Mouse (Mus musculus) heart, embryonic 12.5 days (tissue): ENCODE results near the gene Spsb3. TPM values are rescaled to one million over a fixed set of nuclear protein-coding genes. Genes with fewer than 3 reads are reported as not detected.
A peak's percentile ranks its signal among the peaks of the same experiment; 100 is the strongest.

Source experiments
- ATAC-seq: fragments of 200-750 bp; cut with Nextera tagmentation; 2 replicates; pipeline ENCODE4 v1.8.0; 2017; ENCODE audit warnings: moderate TSS enrichment, moderate library complexity; ENCODE audit not compliant: insufficient number of reproducible peaks, low FRiP score
- H3K27ac ChIP-seq: fragments of 300-500 bp; sonication (generic); 2 replicates; pipeline ENCODE4 v1.5.1; 2016; ENCODE audit warnings: mild to moderate bottlenecking, moderate library complexity; ENCODE audit not compliant: poor library complexity, severe bottlenecking
- H3K27me3 ChIP-seq: fragments of 300-500 bp; sonication (generic); replicated peaks from 2 replicates; pipeline ENCODE4 v1.6.1; 2016; ENCODE audit warnings: mild to moderate bottlenecking, moderate library complexity
- H3K36me3 ChIP-seq: fragments of 300-500 bp; sonication (generic); 2 replicates; pipeline ENCODE4 v1.6.1; 2016; ENCODE audit warnings: mild to moderate bottlenecking, moderate library complexity
- H3K4me1 ChIP-seq: fragments of 300-500 bp; sonication (generic); replicated peaks from 2 replicates; pipeline ENCODE4 v1.6.1; 2016; ENCODE audit warnings: mild to moderate bottlenecking
- H3K4me2 ChIP-seq: fragments of 300-500 bp; sonication (generic); 2 replicates; pipeline ENCODE4 v1.6.1; 2016; ENCODE audit warnings: mild to moderate bottlenecking, moderate library complexity
- H3K4me3 ChIP-seq: fragments of 300-500 bp; sonication (generic); 2 replicates; pipeline ENCODE4 v1.5.1; 2016; ENCODE audit warnings: mild to moderate bottlenecking
- H3K9ac ChIP-seq: fragments of 300-500 bp; sonication (generic); 2 replicates; pipeline ENCODE4 v1.6.1; 2016; ENCODE audit warnings: mild to moderate bottlenecking, moderate library complexity
- H3K9me3 ChIP-seq: fragments of 300-500 bp; sonication (generic); replicated peaks from 2 replicates; pipeline ENCODE4 v1.6.1; 2016; ENCODE audit warnings: mild to moderate bottlenecking, moderate library complexity
- WGBS: fragments of 180-500 bp; shearing (Covaris S2); methylation state at CpG from one replicate; pipeline ENCODE4 v1.1.7; 2016; 5-methylcytosine and 5-hydroxymethylcytosine counted together
- polyA plus RNA-seq: library from polyadenylated mRNA; unstranded; fragments of >200 nt; fragmentation: Nextera tagmentation; extraction: Ambion mirVana; gene quantifications from 2 replicates; pipeline ENCODE4 v1.2.1, GENCODE M21; 2016

The Spsb3 gene
- polyA plus RNA-seq, 1 experiment from 2014 or later, result 28.3 TPM

GRCm38 (mm10) chr17:24898041-24898854 is 11.8 kb downstream of the Spsb3 start:
- WGBS, result 80% methylated on average over 4 of the region's 4 CpGs
- Histone ChIP-seq H3K9ac (no peak overlapping the region), H3K4me3 (no peak overlapping the region)

GRCm38 (mm10) chr17:24899153-24899552 is 12.7 kb downstream of the Spsb3 start:
- WGBS, result 78% methylated on average over 5 of the region's 5 CpGs
- H3K9me3 ChIP-seq, result no peaks in the 10 kb centered on the region
- H3K36me3 ChIP-seq, result peaks cover 73% of the 10 kb centered on the region
- no peak overlapping the region for H3K27ac ChIP-seq
- no peaks in the 10 kb centered on the region for H3K27me3 ChIP-seq
- H3K4me3 ChIP-seq, result no peak overlapping the region
- no peak overlapping the region for H3K4me2 ChIP-seq
- no peak for ATAC-seq
- H3K9ac ChIP-seq, result no peak overlapping the region
- H3K4me1 ChIP-seq, result peaks cover 38% of the 10 kb centered on the region

More at GRCm38 (mm10) chr17:24898041-24898854, 11.8 kb downstream of the Spsb3 start:
- H3K4me2 ChIP-seq, result no peak overlapping the region
- H3K27ac ChIP-seq, result 0 out of 2 replicates have a peak overlapping the region, but pooled peaks have one; percentile 4
- H3K36me3 ChIP-seq, result peaks cover 71% of the 10 kb centered on the region
- ATAC-seq, result no peak
- no peaks in the 10 kb centered on the region for H3K9me3 ChIP-seq
- peaks cover 47% of the 10 kb centered on the region for H3K4me1 ChIP-seq
- no peaks in the 10 kb centered on the region for H3K27me3 ChIP-seq

- H3K27me3 ChIP-seq, result no peaks in the 10 kb centered on the region
- H3K27ac ChIP-seq, result no peak overlapping the region
- peaks cover 35% of the 10 kb centered on the region for H3K4me1 ChIP-seq
- peaks cover 82% of the 10 kb centered on the region for H3K36me3 ChIP-seq
- no peak overlapping the region for H3K9ac ChIP-seq
- H3K9me3 ChIP-seq, result no peaks in the 10 kb centered on the region
- 94% methylated on average over 6 of the region's 6 CpGs for WGBS
- no peak overlapping the region for H3K4me3 ChIP-seq
- no peak overlapping the region for H3K4me2 ChIP-seq
- no peak for ATAC-seq
Measured at GRCm38 (mm10) chr17:24900014-24900413, 13.6 kb downstream of the Spsb3 start.

GRCm38 (mm10) chr17:24902124-24902523 is 15.7 kb downstream of the Spsb3 start:
- Histone ChIP-seq H3K27me3 (no peaks in the 10 kb centered on the region), H3K9me3 (no peaks in the 10 kb centered on the region), H3K36me3 (peaks cover 100% of the 10 kb centered on the region), H3K4me2 (no peak overlapping the region), H3K4me1 (peaks cover 22% of the 10 kb centered on the region), H3K9ac (no peak overlapping the region), H3K27ac (no peak overlapping the region), H3K4me3 (no peak overlapping the region)
- WGBS, result 90% methylated on average over 5 of the region's 5 CpGs
- ATAC-seq, result no peak

- H3K27ac ChIP-seq, result no peak overlapping the region
- 68% methylated on average over 9 of the region's 9 CpGs for WGBS
- ATAC-seq, result peak; percentile 89
Measured at GRCm38 (mm10) chr17:24902671-24903474, 16.4 kb downstream of the Spsb3 start.

GRCm38 (mm10) chr17:24903767-24904166 is 17.3 kb downstream of the Spsb3 start:
- no peak overlapping the region for H3K4me3 ChIP-seq
- peaks cover 9% of the 10 kb centered on the region for H3K4me1 ChIP-seq
- H3K9ac ChIP-seq, result no peak overlapping the region
- ATAC-seq, result no peak
- no peak overlapping the region for H3K4me2 ChIP-seq
- H3K27ac ChIP-seq, result no peak overlapping the region
- H3K9me3 ChIP-seq, result no peaks in the 10 kb centered on the region
- no peaks in the 10 kb centered on the region for H3K27me3 ChIP-seq
- peaks cover 100% of the 10 kb centered on the region for H3K36me3 ChIP-seq
- 85% methylated on average over 9 of the region's 9 CpGs for WGBS

More at GRCm38 (mm10) chr17:24902671-24903474, 16.4 kb downstream of the Spsb3 start:
- peaks cover 15% of the 10 kb centered on the region for H3K4me1 ChIP-seq
- H3K4me2 ChIP-seq, result 0 out of 2 replicates have a peak overlapping the region, but pooled peaks have one; percentile 12
- no peak overlapping the region for H3K4me3 ChIP-seq
- no peaks in the 10 kb centered on the region for H3K27me3 ChIP-seq
- peaks cover 100% of the 10 kb centered on the region for H3K36me3 ChIP-seq
- H3K9ac ChIP-seq, result no peak overlapping the region
- H3K9me3 ChIP-seq, result no peaks in the 10 kb centered on the region

- H3K9me3 ChIP-seq, result no peaks in the 10 kb centered on the region
- 92% methylated on average over 2 of the region's 2 CpGs for WGBS
- no peak overlapping the region for H3K4me3 ChIP-seq
Measured at GRCm38 (mm10) chr17:24907591-24907990, 21.1 kb downstream of the Spsb3 start.

GRCm38 (mm10) chr17:24913984-24914383 is 27.5 kb downstream of the Spsb3 start:
- H3K4me1 ChIP-seq, result no peaks in the 10 kb centered on the region
- H3K36me3 ChIP-seq, result peaks cover 98% of the 10 kb centered on the region
- H3K9me3 ChIP-seq, result no peaks in the 10 kb centered on the region
- no peak for ATAC-seq
- H3K27me3 ChIP-seq, result no peaks in the 10 kb centered on the region
- H3K4me3 ChIP-seq, result no peak overlapping the region
- no peak overlapping the region for H3K9ac ChIP-seq
- H3K4me2 ChIP-seq, result no peak overlapping the region
- no peak overlapping the region for H3K27ac ChIP-seq

More at GRCm38 (mm10) chr17:24907591-24907990, 21.1 kb downstream of the Spsb3 start:
- Histone ChIP-seq H3K4me1 (no peaks in the 10 kb centered on the region), H3K9ac (no peak overlapping the region), H3K27ac (no peak overlapping the region), H3K4me2 (no peak overlapping the region), H3K36me3 (peaks cover 100% of the 10 kb centered on the region), H3K27me3 (no peaks in the 10 kb centered on the region)
- no peak for ATAC-seq

- Histone ChIP-seq H3K36me3 (peaks cover 98% of the 10 kb centered on the region), H3K4me2 (no peak overlapping the region), H3K27ac (no peak overlapping the region), H3K27me3 (no peaks in the 10 kb centered on the region), H3K9me3 (no peaks in the 10 kb centered on the region), H3K4me3 (no peak overlapping the region), H3K4me1 (no peaks in the 10 kb centered on the region), H3K9ac (no peak overlapping the region)
- ATAC-seq, result no peak
- WGBS, result 89% methylated on average over 1 of the region's 1 CpGs
Measured at GRCm38 (mm10) chr17:24923246-24923645, 36.8 kb downstream of the Spsb3 start.

GRCm38 (mm10) chr17:24929506-24929905 is 43.1 kb downstream of the Spsb3 start:
- H3K4me2 ChIP-seq, result no peak overlapping the region
- H3K27ac ChIP-seq, result no peak overlapping the region
- H3K4me3 ChIP-seq, result no peak overlapping the region
- 77% methylated on average over 1 of the region's 1 CpGs for WGBS
- H3K4me1 ChIP-seq, result peaks cover 21% of the 10 kb centered on the region
- H3K36me3 ChIP-seq, result peaks cover 52% of the 10 kb centered on the region
- no peak overlapping the region for H3K9ac ChIP-seq
- H3K9me3 ChIP-seq, result no peaks in the 10 kb centered on the region
- no peak for ATAC-seq
- H3K27me3 ChIP-seq, result no peaks in the 10 kb centered on the region

- no peak overlapping the region for H3K27ac ChIP-seq
- H3K4me2 ChIP-seq, result no peak overlapping the region
- H3K4me1 ChIP-seq, result peaks cover 35% of the 10 kb centered on the region
- no peak overlapping the region for H3K4me3 ChIP-seq
- no peak overlapping the region for H3K9ac ChIP-seq
- H3K9me3 ChIP-seq, result no peaks in the 10 kb centered on the region
- no peak for ATAC-seq
- WGBS, result 93% methylated on average over 4 of the region's 4 CpGs
- no peaks in the 10 kb centered on the region for H3K27me3 ChIP-seq
- H3K36me3 ChIP-seq, result peaks cover 22% of the 10 kb centered on the region
Measured at GRCm38 (mm10) chr17:24932431-24932830, 46.0 kb downstream of the Spsb3 start.
